Mouse (Mus musculus): ENCODE results near the gene Il17rd. TPM values are rescaled to one million over a fixed set of nuclear protein-coding genes. Genes with fewer than 3 reads are reported as not detected.

Gene Il17rd
- polyA plus RNA-seq, 1 experiment from 2014 or later: 4.7 TPM

DNA sequence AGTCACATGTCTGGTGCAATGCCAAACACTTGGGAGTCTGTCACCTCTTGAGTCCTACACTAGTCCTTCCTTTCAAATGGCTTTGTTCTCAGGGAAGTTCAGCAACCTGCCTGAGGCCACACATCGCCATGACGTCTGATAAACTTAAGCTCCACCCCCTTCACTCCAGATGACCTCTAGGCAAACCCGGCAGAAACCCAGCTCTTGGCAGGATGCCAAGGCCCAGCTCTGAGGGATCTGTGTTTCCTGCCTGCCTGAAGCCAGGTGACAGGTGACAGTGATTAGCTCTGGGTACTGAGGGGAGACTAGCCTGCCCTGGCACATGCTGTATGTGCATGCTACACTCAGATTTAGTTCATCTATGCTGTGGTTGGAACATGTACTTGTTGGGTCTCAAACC lies 33.2 kb downstream of the Il17rd start:
- H3K27ac ChIP-seq (ENCODE audit: low read depth, low read length): no peak overlapping the region
- H3K27me3 ChIP-seq (ENCODE audit: control insufficient read depth, insufficient read depth, low read length): peaks cover under 1% of the 10 kb centered on the region; the same call in 1 of the 2 replicates
- no peaks in the 10 kb centered on the region for H3K9me3 ChIP-seq (ENCODE audit: control insufficient read depth, low read length)
- ATAC-seq (ENCODE audit: low FRiP score): no peak
- no peak for DNase-seq (ENCODE audit: low spot score, missing footprints)
- no peaks in the 10 kb centered on the region for H3K36me3 ChIP-seq (ENCODE audit: control insufficient read depth, insufficient read depth, low read length)
- H3K9ac ChIP-seq (ENCODE audit: low read length): no peak overlapping the region
- no peak overlapping the region for H3K4me2 ChIP-seq
- H3K4me1 ChIP-seq (ENCODE audit: control insufficient read depth, insufficient read depth, low read length): peaks cover 19% of the 10 kb centered on the region
- no peak overlapping the region for H3K4me3 ChIP-seq (ENCODE audit: low read depth, low read length)
- WGBS: 34% methylated on average over 3 of the region's 3 CpGs

DNA sequence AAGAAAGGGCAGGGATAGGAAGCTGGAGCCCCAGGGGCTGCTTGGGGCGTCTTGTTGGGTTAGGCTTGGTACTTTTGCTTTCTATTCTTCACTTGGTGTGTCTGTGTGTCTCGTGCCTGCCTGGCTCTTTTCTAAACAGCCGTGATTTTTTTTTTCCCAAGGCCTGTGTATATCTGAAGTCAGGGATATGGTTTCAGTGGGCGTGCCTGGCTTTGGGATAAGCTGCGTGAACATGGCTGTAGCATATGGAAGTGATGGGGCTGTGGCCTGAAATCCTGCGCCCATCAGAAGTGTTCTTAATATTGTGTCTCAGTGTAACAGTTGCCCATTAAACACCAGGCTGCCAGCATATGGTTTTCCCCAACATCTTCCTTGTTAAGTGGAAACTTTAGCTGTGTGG lies 36.3 kb downstream of the Il17rd start:
- 77% methylated on average over 6 of the region's 6 CpGs for WGBS
- Histone ChIP-seq H3K4me1 (ENCODE audit: control insufficient read depth, insufficient read depth, low read length) (peaks cover 4% of the 10 kb centered on the region; the same call in 1 of the 2 replicates), H3K27me3 (ENCODE audit: control insufficient read depth, insufficient read depth, low read length) (no peaks in the 10 kb centered on the region), H3K9me3 (ENCODE audit: control insufficient read depth, low read length) (no peaks in the 10 kb centered on the region), H3K4me2 (no peak overlapping the region), H3K9ac (ENCODE audit: low read length) (no peak overlapping the region), H3K4me3 (ENCODE audit: low read depth, low read length) (no peak overlapping the region), H3K36me3 (ENCODE audit: control insufficient read depth, insufficient read depth, low read length) (no peaks in the 10 kb centered on the region), H3K27ac (ENCODE audit: low read depth, low read length) (no peak overlapping the region)
- ATAC-seq (ENCODE audit: low FRiP score) (no peak), DNase-seq (ENCODE audit: low spot score, missing footprints) (no peak)

DNA sequence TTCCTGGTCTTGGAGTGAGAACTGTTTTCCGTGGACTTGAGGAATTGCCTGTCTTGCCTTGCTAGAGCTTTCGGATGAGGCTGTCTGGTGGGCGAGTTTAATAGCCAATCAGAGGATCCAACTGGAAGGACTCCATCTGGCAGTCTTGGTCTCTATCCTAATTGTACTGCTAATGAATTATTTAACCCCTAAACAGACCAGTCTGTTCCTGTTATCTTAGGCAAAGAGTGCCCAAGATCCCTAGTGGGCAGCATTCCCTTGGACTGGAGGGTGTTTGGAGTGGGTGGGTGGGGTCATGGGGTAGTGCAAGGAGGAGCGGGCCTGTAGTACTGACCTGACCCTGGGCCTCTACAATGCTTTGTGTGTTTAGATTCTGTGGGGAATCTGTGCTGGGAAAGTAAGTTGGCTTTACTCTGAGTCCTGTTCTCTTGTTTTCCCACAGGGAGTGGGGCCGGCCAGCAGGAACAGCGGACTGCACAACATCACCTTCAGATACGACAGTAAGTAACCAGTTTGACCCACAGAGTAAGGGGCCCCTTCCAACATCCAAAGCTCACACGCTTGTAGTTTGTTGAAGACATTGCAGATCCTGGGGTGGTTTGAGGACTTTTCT lies 37.3 kb downstream of the Il17rd start:
- no peaks in the 10 kb centered on the region for H3K36me3 ChIP-seq (ENCODE audit: control insufficient read depth, insufficient read depth, low read length)
- H3K27me3 ChIP-seq (ENCODE audit: control insufficient read depth, insufficient read depth, low read length): no peaks in the 10 kb centered on the region
- no peaks in the 10 kb centered on the region for H3K9me3 ChIP-seq (ENCODE audit: control insufficient read depth, low read length)
- ATAC-seq (ENCODE audit: low FRiP score): no peak
- H3K4me2 ChIP-seq: no peak overlapping the region
- no peak for DNase-seq (ENCODE audit: low spot score, missing footprints)
- peaks cover 4% of the 10 kb centered on the region; the same call in 1 of the 2 replicates for H3K4me1 ChIP-seq (ENCODE audit: control insufficient read depth, insufficient read depth, low read length)
- H3K9ac ChIP-seq (ENCODE audit: low read length): no peak overlapping the region
- H3K4me3 ChIP-seq (ENCODE audit: low read depth, low read length): no peak overlapping the region
- 77% methylated on average over 8 of the region's 8 CpGs for WGBS
- no peak overlapping the region for H3K27ac ChIP-seq (ENCODE audit: low read depth, low read length)

DNA sequence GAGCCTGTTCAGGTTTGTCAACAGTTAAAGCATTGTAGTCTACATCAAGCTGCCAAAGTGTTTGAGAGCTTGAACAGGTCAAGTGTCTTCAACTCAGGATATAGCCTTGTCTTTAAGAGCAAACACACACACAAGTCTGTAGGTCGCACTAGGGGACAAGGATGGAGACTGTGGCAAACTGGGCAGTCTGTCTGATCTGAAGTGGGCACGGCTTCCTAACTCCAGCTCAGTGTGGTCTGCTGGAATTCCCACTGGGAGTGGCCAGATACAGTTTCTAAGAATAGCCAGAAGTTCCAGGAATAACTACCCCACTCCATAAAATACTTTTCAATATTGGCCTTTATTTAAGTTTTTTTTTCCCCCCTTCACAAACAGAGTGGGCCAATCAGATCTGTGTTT lies 37.8 kb downstream of the Il17rd start:
- H3K36me3 ChIP-seq (ENCODE audit: control insufficient read depth, insufficient read depth, low read length): no peaks in the 10 kb centered on the region
- ATAC-seq (ENCODE audit: low FRiP score): no peak
- no peak overlapping the region for H3K4me3 ChIP-seq (ENCODE audit: low read depth, low read length)
- H3K9me3 ChIP-seq (ENCODE audit: control insufficient read depth, low read length): no peaks in the 10 kb centered on the region
- H3K4me1 ChIP-seq (ENCODE audit: control insufficient read depth, insufficient read depth, low read length): peaks cover 4% of the 10 kb centered on the region; the same call in 1 of the 2 replicates
- DNase-seq (ENCODE audit: low spot score, missing footprints): no peak
- H3K27ac ChIP-seq (ENCODE audit: low read depth, low read length): no peak overlapping the region
- H3K9ac ChIP-seq (ENCODE audit: low read length): no peak overlapping the region
- H3K4me2 ChIP-seq: no peak overlapping the region
- H3K27me3 ChIP-seq (ENCODE audit: control insufficient read depth, insufficient read depth, low read length): no peaks in the 10 kb centered on the region
- 96% methylated on average over 2 of the region's 2 CpGs for WGBS

DNA sequence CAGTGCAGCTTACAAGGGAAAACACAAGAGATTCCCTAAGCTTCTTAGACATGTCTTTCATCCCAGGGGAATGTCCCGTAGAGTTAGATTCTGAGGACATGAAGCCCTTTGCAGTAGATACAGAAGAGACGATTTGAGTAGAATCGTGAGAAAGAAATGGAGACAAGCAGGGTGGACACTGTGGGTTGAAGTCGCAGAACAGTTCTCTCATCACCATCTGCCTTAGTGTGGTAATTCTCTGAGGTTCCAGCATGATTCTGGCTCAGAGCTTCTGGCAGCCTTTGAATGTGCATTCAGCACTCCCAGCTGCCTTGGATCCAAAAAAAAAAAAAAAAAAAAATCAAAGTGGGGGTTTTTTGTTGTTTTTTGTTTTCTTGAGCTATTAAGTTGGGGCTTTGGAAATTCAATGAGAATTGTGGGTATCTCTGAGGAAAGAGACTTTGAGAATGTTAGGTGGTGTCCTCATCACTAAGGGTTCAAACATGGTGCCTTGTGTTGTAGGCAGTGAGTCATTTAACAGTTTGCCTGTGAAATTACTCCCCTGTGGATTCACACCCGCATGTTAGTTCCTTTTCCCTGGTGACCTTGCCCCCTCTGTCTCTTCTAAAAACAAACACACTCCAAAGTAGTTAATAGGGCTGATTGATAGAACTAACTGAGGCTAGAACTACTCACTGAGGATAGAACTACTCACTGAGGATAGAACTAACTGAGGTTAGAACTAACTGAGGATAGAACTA lies 43.0 kb downstream of the Il17rd start:
- no peak overlapping the region for H3K4me3 ChIP-seq (ENCODE audit: low read depth, low read length)
- H3K4me1 ChIP-seq (ENCODE audit: control insufficient read depth, insufficient read depth, low read length): no peaks in the 10 kb centered on the region; the same call in 1 of the 2 replicates
- no peak for DNase-seq (ENCODE audit: low spot score, missing footprints)
- no peak overlapping the region for H3K9ac ChIP-seq (ENCODE audit: low read length)
- H3K36me3 ChIP-seq (ENCODE audit: control insufficient read depth, insufficient read depth, low read length): no peaks in the 10 kb centered on the region
- H3K9me3 ChIP-seq (ENCODE audit: control insufficient read depth, low read length): no peaks in the 10 kb centered on the region
- WGBS: 73% methylated on average over 5 of the region's 5 CpGs
- H3K4me2 ChIP-seq: no peak overlapping the region
- H3K27ac ChIP-seq (ENCODE audit: low read depth, low read length): no peak overlapping the region
- ATAC-seq (ENCODE audit: low FRiP score): no peak
- no peaks in the 10 kb centered on the region for H3K27me3 ChIP-seq (ENCODE audit: control insufficient read depth, insufficient read depth, low read length)

DNA sequence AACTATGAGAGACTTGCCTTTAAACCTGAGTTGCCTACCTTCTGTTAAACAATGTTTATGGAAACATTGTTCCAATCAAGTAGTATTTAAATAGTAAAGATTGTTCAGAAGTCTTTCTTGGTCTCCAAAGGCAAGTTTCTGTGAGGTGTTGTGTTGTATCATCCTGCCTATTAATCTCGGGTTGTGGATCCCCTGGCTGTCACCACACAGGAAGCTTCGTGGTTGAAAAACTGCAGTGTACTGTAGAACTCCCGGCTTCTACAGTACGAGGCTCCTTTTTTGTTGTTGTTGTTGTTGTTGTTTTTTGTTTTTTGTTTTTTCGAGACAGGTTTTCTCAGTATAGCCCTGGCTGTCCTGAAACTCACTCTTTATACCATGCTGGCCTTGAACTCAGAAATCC lies 46.7 kb downstream of the Il17rd start:
- 0 out of 2 replicates have a peak, but pooled peaks cover 3% of the 10 kb centered on the region for H3K36me3 ChIP-seq (ENCODE audit: control insufficient read depth, insufficient read depth, low read length)
- WGBS: 92% methylated on average over 5 of the region's 5 CpGs
- H3K4me2 ChIP-seq: no peak overlapping the region

DNA sequence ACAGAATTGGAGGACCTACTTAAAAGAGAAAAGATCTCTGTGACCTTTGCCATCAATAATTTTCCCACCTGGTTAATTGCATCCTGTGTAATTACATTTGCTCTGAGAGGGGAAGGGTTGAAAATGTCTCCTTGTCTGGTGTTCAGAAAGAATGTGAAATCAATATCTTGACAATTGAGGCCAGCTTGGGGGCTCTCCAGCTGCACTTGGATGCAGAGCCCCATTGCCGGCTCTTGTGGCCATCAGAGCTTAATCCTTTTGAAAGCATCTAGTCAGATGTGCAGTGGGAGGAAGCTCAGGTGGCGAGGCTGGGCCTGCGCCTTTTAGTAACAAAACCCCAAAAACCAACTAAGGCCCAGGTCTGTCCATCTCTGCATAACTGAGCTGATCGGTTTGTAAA lies 47.3 kb downstream of the Il17rd start:
- Histone ChIP-seq H3K9me3 (ENCODE audit: control insufficient read depth, low read length) (no peaks in the 10 kb centered on the region), H3K27me3 (ENCODE audit: control insufficient read depth, insufficient read depth, low read length) (no peaks in the 10 kb centered on the region), H3K4me1 (ENCODE audit: control insufficient read depth, insufficient read depth, low read length) (no peaks in the 10 kb centered on the region; the same call in 1 of the 2 replicates), H3K36me3 (ENCODE audit: control insufficient read depth, insufficient read depth, low read length) (0 out of 2 replicates have a peak, but pooled peaks cover 3% of the 10 kb centered on the region), H3K4me3 (ENCODE audit: low read depth, low read length) (no peak overlapping the region), H3K27ac (ENCODE audit: low read depth, low read length) (no peak overlapping the region), H3K4me2 (no peak overlapping the region), H3K9ac (ENCODE audit: low read length) (no peak overlapping the region)
- 64% methylated on average over 4 of the region's 4 CpGs for WGBS
- ATAC-seq (ENCODE audit: low FRiP score): no peak
- DNase-seq (ENCODE audit: low spot score, missing footprints): no peak

More for the DNA sequence above, 46.7 kb downstream of the Il17rd start:
- no peak for ATAC-seq (ENCODE audit: low FRiP score)
- Histone ChIP-seq H3K4me3 (ENCODE audit: low read depth, low read length) (no peak overlapping the region), H3K9me3 (ENCODE audit: control insufficient read depth, low read length) (no peaks in the 10 kb centered on the region), H3K4me1 (ENCODE audit: control insufficient read depth, insufficient read depth, low read length) (no peaks in the 10 kb centered on the region; the same call in 1 of the 2 replicates), H3K27ac (ENCODE audit: low read depth, low read length) (no peak overlapping the region), H3K9ac (ENCODE audit: low read length) (no peak overlapping the region), H3K27me3 (ENCODE audit: control insufficient read depth, insufficient read depth, low read length) (no peaks in the 10 kb centered on the region)
- no peak for DNase-seq (ENCODE audit: low spot score, missing footprints)

DNA sequence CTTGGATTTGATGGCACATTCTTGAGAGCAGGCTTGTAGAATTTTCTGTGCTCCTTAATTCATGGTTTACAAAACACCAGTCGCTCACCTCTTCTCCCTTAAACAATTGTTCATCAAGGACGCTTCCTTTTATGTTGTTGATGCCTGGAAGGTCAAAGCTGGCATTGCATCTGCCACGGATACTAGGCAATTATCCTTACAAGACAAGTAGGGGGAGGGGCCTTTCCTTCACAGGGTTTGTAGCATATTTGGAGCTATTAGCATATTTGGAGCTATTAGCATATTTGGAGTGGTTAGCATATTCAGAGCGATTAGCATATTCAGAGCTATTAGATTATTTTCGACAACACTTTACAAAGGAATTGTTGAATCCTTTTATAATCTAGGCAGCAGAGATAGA lies 55.5 kb downstream of the Il17rd start:
- Histone ChIP-seq H3K9me3 (ENCODE audit: control insufficient read depth, low read length) (no peaks in the 10 kb centered on the region), H3K9ac (ENCODE audit: low read length) (no peak overlapping the region), H3K27me3 (ENCODE audit: control insufficient read depth, insufficient read depth, low read length) (no peaks in the 10 kb centered on the region), H3K4me1 (ENCODE audit: control insufficient read depth, insufficient read depth, low read length) (no peaks in the 10 kb centered on the region; the same call in 1 of the 2 replicates), H3K4me2 (no peak overlapping the region), H3K4me3 (ENCODE audit: low read depth, low read length) (no peak overlapping the region), H3K27ac (ENCODE audit: low read depth, low read length) (no peak overlapping the region), H3K36me3 (ENCODE audit: control insufficient read depth, insufficient read depth, low read length) (no peaks in the 10 kb centered on the region)
- DNase-seq (ENCODE audit: low spot score, missing footprints): no peak
- WGBS: 73% methylated on average over 5 of the region's 5 CpGs
- ATAC-seq (ENCODE audit: low FRiP score): no peak

DNA sequence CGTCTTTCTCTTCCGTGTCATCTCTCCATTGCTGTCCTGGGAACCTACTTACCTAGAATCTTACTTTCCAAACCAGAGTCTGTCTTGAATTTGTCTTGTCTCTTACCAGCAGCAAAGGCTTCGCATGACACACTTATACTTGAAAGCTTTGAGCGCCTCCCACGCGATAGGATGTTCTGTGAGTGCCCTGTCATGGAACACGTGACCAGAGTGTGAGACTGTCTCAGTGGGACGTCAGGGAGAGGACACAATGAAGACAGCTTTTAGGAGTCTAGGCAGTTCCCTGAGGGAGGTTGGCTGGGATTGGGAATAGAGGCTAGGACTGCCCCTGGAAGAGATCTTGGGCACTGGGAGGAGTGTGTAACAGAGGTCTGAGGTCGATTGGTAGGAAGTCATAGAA lies 57.4 kb downstream of the Il17rd start:
- no peak overlapping the region for H3K4me2 ChIP-seq
- no peak overlapping the region for H3K4me3 ChIP-seq (ENCODE audit: low read depth, low read length)
- H3K9ac ChIP-seq (ENCODE audit: low read length): no peak overlapping the region
- H3K36me3 ChIP-seq (ENCODE audit: control insufficient read depth, insufficient read depth, low read length): no peaks in the 10 kb centered on the region
- WGBS: 73% methylated on average over 9 of the region's 9 CpGs
- no peaks in the 10 kb centered on the region for H3K27me3 ChIP-seq (ENCODE audit: control insufficient read depth, insufficient read depth, low read length)
- ATAC-seq (ENCODE audit: low FRiP score) (no peak), DNase-seq (ENCODE audit: low spot score, missing footprints) (no peak)
- no peaks in the 10 kb centered on the region; the same call in 1 of the 2 replicates for H3K4me1 ChIP-seq (ENCODE audit: control insufficient read depth, insufficient read depth, low read length)
- no peak overlapping the region for H3K27ac ChIP-seq (ENCODE audit: low read depth, low read length)
- no peaks in the 10 kb centered on the region for H3K9me3 ChIP-seq (ENCODE audit: control insufficient read depth, low read length)
